Mouse (Mus musculus) lung, postnatal 0 days (tissue): Measurements from ENCODE around the gene 9430015G10Rik.

ENCODE experiments used
- CTCF ChIP-seq: IDR thresholded peaks from 2 replicates; pipeline ENCODE4 v1.5.1; 2016; ENCODE audit warnings: antibody characterized with exemption, mild to moderate bottlenecking
- EP300 ChIP-seq: IDR thresholded peaks from 2 replicates; pipeline ENCODE4 v1.6.1; 2016; ENCODE audit warnings: antibody characterized with exemption, mild to moderate bottlenecking, control low read depth

GRCm38 (mm10) chr4:156133943-156134605, 24.3 kb downstream of the 9430015G10Rik start:
- TF ChIP-seq EP300 = no peak
- TF ChIP-seq CTCF = no peak
